Mouse (Mus musculus) monocyte, adult 5-6 weeks (primary cell): ENCODE measurements around the gene Lrrc8c. TPM values are rescaled to one million over a fixed set of nuclear protein-coding genes. Genes with fewer than 3 reads are reported as not detected.

Source experiments
- ATAC-seq: fragments of 153-309, 156-312 bp; replicated peaks from 2 replicates; pipeline ENCODE4 v1.8.0; 2017; ENCODE audit warnings: mild to moderate bottlenecking; ENCODE audit not compliant: low TSS enrichment, insufficient number of reproducible peaks, severe bottlenecking, poor library complexity, low FRiP score
- total RNA-seq: library from RNA; stranded (forward); fragments of 200-1000, 200-491, 200-594 nt; gene quantifications from 3 replicates; pipeline ENCODE4 v1.2.3, GENCODE M21; 2017

The Lrrc8c gene
- total RNA-seq, result 18.1 to 49.5 TPM (median 38.9 TPM) in 3 replicates

- peak; percentile 65 for ATAC-seq
Observed at GRCm38 (mm10) chr5:105519096-105519975, at the start of gene Lrrc8c. Gene Lrrc8c (plus strand): TSS chr5:105519388.

GRCm38 (mm10) chr5:105472983-105473705, 46.0 kb upstream of the Lrrc8c start:
- ATAC-seq, result no peak

- no peak for ATAC-seq
Observed at GRCm38 (mm10) chr5:105477527-105477926, 41.7 kb upstream of the Lrrc8c start.

- no peak for ATAC-seq
Observed at GRCm38 (mm10) chr5:105479673-105480072, 39.5 kb upstream of the Lrrc8c start.

- no peak for ATAC-seq
Observed at GRCm38 (mm10) chr5:105480561-105480960, 38.6 kb upstream of the Lrrc8c start.

- no peak for ATAC-seq
Observed at GRCm38 (mm10) chr5:105483632-105484031, 35.6 kb upstream of the Lrrc8c start.

- ATAC-seq, result no peak
Observed at GRCm38 (mm10) chr5:105484247-105484646, 34.9 kb upstream of the Lrrc8c start.

DNA sequence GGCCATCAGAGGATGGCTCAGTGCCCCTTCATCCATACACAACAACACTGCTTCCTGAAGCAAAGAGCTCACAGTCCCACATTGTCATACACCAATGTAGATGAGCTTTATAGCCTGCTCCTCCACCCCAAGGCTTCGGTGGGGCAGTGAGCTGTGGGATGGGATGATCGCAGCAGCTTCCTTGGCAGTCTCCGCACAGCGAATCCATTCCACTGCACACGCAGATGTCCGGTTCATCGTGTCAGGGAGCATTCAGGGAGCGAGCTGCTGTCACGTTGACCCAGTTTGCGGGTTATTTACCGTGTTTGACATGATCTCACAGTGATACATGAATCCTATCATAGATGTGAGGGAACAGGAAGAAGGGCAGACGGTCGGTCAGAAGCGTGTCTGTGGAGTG, 34.3 kb upstream of the Lrrc8c start:
- no peak for ATAC-seq

- no peak for ATAC-seq
Observed at GRCm38 (mm10) chr5:105490211-105490610, 29.0 kb upstream of the Lrrc8c start.

DNA sequence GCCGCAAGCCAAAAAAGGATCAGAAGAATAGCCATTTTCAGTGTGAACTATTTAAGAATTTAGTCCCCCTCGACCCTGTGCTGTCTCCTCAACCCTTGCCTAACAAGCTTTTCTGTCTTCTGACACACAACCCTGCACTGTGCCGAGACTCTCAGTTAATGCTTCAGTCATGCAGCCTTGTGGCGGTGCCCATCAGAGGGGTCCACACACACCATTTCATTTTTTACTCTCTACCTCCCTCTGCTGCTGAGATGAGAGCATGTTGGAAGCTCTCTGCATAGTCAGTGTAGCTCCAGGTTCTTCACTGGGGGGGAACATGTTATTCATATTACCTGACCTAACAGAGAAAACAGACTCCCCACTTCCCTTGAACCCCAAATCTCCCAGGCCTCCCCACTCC, 27.8 kb upstream of the Lrrc8c start:
- no peak for ATAC-seq

DNA sequence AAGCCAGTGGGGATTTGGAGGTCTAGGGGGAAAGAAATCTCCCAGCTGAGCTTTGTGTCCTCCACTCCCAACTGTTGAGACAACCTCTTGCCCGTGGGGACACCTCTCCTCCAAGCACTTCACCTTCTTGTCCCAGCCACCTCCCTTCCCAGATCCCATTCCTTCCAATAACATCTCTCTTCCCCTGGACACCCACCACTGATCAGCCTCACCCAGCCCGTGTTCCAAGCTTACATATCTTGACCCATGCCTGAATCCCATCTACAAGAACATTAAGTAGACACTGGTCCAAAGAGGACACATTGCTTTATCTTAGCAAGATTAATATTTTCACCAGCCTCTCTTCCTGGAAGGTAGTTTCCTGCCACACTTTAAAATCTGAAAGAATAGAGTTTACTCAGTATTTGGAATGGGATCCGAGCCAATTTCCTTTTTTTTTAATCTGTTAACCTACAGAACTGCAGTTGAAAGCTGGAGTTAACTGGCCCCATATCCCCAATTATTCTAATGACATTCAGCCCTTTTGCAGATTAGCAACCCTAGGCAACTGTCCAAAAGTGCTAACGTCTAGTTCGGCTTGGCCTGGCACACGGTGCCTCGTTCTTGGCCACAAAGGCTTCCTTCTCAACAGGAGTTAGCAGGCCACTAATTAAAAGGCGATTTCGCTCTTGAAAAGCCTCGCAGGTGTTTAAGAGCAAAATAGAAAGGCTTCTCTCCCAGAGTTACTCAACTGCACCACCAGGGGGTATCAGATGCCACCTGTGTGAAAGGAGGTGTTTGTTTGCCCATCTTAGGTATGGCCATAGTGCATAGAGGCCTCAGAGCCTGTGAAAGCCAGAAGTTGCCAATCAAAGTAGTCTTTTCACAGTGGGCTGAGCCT, 26.6 kb upstream of the Lrrc8c start:
- no peak for ATAC-seq

GRCm38 (mm10) chr5:105493377-105493776, 25.8 kb upstream of the Lrrc8c start:
- ATAC-seq, result no peak

GRCm38 (mm10) chr5:105494246-105494917, 24.8 kb upstream of the Lrrc8c start:
- ATAC-seq, result no peak

DNA sequence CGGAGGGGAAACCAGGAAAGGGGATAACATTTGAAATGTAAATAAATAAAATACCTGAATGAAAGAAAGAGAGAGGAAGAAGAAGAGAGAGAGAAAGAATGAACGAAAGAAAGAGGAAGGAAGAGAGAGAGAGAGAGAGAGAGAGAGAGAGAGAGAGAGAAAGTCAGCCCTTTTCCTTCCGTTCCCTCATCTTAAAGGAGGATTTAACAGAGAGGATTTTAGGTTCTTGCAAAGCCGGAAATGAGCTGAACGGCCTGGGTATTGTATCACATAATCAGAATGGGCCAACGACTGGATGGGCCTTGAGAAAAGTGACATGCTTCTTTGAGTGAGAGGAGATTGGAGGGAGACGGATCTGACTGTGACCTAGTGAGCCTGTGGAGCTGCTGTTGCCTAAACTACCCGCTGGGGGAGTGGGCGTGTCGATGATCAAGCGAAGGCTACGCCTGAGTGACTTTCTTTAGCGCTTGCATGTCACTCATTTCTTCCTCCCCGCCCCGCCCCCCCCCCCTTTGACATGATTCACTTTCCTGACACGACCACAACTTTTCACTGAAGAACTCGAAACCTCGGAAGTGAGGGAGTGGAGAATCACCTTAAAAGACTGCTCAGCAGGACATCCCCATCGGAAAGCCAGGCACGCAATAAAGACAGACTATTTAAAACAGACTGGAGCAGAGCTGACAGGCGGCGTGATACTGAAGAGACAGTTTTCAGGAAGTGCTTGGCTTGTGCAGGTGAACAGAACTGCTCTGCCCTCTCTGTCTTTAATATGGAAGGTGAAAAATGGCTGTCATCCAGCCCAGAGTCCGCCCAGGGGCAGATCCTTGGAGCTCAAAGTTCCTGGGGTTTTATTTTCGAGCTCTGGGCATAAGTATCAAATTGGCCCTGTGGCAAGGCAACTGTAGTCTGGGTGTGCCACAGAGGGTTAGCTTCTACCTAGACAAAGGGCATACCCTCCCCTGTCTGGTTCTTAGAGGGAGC, 24.0 kb upstream of the Lrrc8c start:
- ATAC-seq, result peak; percentile 86

DNA sequence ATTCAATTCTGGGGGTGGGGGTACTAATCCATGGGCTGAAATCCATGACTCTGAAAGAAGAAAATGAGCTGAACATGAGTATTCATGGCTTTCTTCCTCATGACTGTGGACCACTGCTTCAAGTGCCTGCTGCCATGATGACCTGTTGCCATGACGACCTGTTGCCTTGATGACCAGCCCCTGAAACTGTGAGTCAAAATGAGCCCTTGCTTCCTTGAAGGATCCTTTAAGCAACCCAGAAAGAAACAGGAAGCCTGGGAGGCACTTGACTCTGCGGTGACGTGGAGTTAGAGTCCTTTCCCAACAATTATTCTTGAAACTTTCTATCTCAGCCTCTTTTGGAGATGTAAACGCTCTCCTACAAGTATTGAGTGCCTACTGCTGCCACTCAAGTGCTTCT, 23.1 kb upstream of the Lrrc8c start:
- ATAC-seq, result no peak

GRCm38 (mm10) chr5:105496586-105496985, 22.6 kb upstream of the Lrrc8c start:
- ATAC-seq, result no peak

- no peak for ATAC-seq
Observed at GRCm38 (mm10) chr5:105498429-105499000, 20.7 kb upstream of the Lrrc8c start.
